In the genomic region with DNA sequence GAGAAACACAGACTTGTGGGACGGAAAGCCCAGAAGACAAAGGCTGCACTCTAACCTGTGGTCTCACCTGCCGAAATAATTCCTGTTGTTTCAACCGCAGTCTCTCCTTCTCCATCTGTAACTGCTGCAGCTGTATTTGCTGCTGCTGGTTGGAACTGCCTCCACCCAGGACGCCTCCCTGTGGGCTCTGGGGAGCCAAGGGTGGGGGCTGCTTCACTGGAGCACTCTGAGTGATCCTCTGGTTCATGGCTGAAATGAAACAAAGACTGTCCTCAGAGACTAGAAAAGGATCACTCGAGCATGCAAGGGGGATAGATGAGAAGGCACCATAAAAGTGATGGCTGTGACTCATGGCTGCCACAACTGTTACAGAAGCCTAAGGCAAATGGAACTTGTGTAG, we compare ENCODE assay signal across 16 mouse cellular contexts. TPM values are rescaled to one million over a fixed set of nuclear protein-coding genes. Genes with fewer than 3 reads are reported as not detected.
DNase-seq lines count a peak whose midpoint lies in the region; ATAC-seq lines count a peak whose summit lies in the region.
"Had no signal": no experiment of that assay in that cellular context is flagged by ENCODE, and none has a peak within 500 bp of the region (broad histone marks: within the 10 kb centered on the region; RNA-seq: fewer than 3 reads in every experiment).

No protein-coding gene starts in this region.

- peak; percentile 92 for ATAC-seq in kidney, embryonic 16.5 days (ENCODE audit: low FRiP score, low TSS enrichment)
- ATAC-seq in hindbrain, embryonic 14.5 days (ENCODE audit: low FRiP score): peak; percentile 55; the same call in 1 of the 2 replicates
- peak; percentile 79 for ATAC-seq in neural tube, embryonic 15.5 days (ENCODE audit: low FRiP score)
- ATAC-seq in inflammation-experienced regulatory T-cells, adult 6 months: no peak
- ATAC-seq: CD4-positive, CD25-positive, alpha-beta regulatory T cell, adult 4 months had no signal

- H3K9me3 ChIP-seq in kidney, embryonic 16.5 days (ENCODE audit: low read length): no peaks in the 10 kb centered on the region
- H3K9me3 ChIP-seq in hindbrain, embryonic 14.5 days (ENCODE audit: control insufficient read depth, low read length): no peaks in the 10 kb centered on the region
- no peaks in the 10 kb centered on the region for H3K9me3 ChIP-seq in neural tube, embryonic 15.5 days (replicated peaks)
- H3K9me3 ChIP-seq: heart, embryonic 12.5 days had no signal

- no peak overlapping the region for H3K4me3 ChIP-seq in kidney, embryonic 16.5 days (ENCODE audit: low read length)
- H3K4me3 ChIP-seq in hindbrain, embryonic 14.5 days (replicated peaks; ENCODE audit: low read length): no peak overlapping the region
- no peak overlapping the region for H3K4me3 ChIP-seq in neural tube, embryonic 15.5 days (replicated peaks)
- H3K4me3 ChIP-seq: heart, embryonic 12.5 days had no signal

- no peak overlapping the region for H3K4me2 ChIP-seq in kidney, embryonic 16.5 days (replicated peaks; ENCODE audit: low read depth, low read length)
- H3K4me2 ChIP-seq in hindbrain, embryonic 14.5 days (replicated peaks): no peak overlapping the region
- no peak overlapping the region for H3K4me2 ChIP-seq in neural tube, embryonic 15.5 days
- H3K4me2 ChIP-seq: heart, embryonic 12.5 days had no signal

- H3K36me3 ChIP-seq in kidney, embryonic 16.5 days (ENCODE audit: insufficient read depth, low read length): peaks cover 59% of the 10 kb centered on the region
- H3K36me3 ChIP-seq in hindbrain, embryonic 14.5 days (replicated peaks; ENCODE audit: control insufficient read depth, insufficient read depth): no peaks in the 10 kb centered on the region
- H3K36me3 ChIP-seq in neural tube, embryonic 15.5 days: no peaks in the 10 kb centered on the region

- H3K27ac ChIP-seq in kidney, embryonic 16.5 days (ENCODE audit: low read length): 0 out of 2 replicates have a peak overlapping the region, but pooled peaks have one; percentile 12
- H3K27ac ChIP-seq in hindbrain, embryonic 14.5 days: no peak overlapping the region
- no peak overlapping the region for H3K27ac ChIP-seq in neural tube, embryonic 15.5 days (replicated peaks)

- no peak overlapping the region for H3K9ac ChIP-seq in kidney, embryonic 16.5 days (replicated peaks; ENCODE audit: low read length)
- H3K9ac ChIP-seq in hindbrain, embryonic 14.5 days: no peak overlapping the region
- no peak overlapping the region for H3K9ac ChIP-seq in neural tube, embryonic 15.5 days (replicated peaks)
- H3K9ac ChIP-seq: heart, embryonic 12.5 days had no signal

- no peak for DNase-seq in kidney, adult 11 months
- DNase-seq in brain, adult 2 months (ENCODE audit: low read depth, low spot score): peak; percentile 33
- DNase-seq in hindbrain, embryonic 14.5 days (ENCODE audit: low spot score): no peak
- DNase-seq in cerebellum, postnatal 4 days (ENCODE audit: low spot score in 2 of 2): no peak
- DNase-seq: adrenal gland, postnatal 36 days; cerebellum, postnatal 14 days; gastrocnemius, postnatal 36 days; kidney, postnatal 36 days; lung, adult 2 months; lung, postnatal 4 days; thymus, adult 2 months had no signal

- no peaks in the 10 kb centered on the region for H3K4me1 ChIP-seq in kidney, embryonic 16.5 days (ENCODE audit: insufficient read depth, low read length)
- no peaks in the 10 kb centered on the region for H3K4me1 ChIP-seq in hindbrain, embryonic 14.5 days (replicated peaks; ENCODE audit: control insufficient read depth, insufficient read depth, low read length)
- no peaks in the 10 kb centered on the region for H3K4me1 ChIP-seq in neural tube, embryonic 15.5 days

- WGBS in kidney, embryonic 16.5 days: 63% methylated on average over 5 of the region's 5 CpGs
- 74% methylated on average over 5 of the region's 5 CpGs for WGBS in hindbrain, embryonic 14.5 days
- 53% methylated on average over 5 of the region's 5 CpGs for WGBS in neural tube, embryonic 15.5 days

- no peaks in the 10 kb centered on the region for H3K27me3 ChIP-seq in kidney, embryonic 16.5 days (ENCODE audit: insufficient read depth, low read length)
- H3K27me3 ChIP-seq in hindbrain, embryonic 14.5 days (ENCODE audit: control insufficient read depth, insufficient read depth, low read length): no peaks in the 10 kb centered on the region
- H3K27me3 ChIP-seq in neural tube, embryonic 15.5 days (replicated peaks): no peaks in the 10 kb centered on the region
- H3K27me3 ChIP-seq: heart, embryonic 12.5 days had no signal

RNA-seq across cellular contexts. Expression of gene Yap1, which starts 51.5 kb away (rescaled TPM):
- 35.7 and 37.1 TPM in 2 replicates for polyA plus RNA-seq in kidney, embryonic 16.5 days (2015; fragmentation: Nextera tagmentation; extraction: Ambion mirVana)
- polyA plus RNA-seq in hindbrain, embryonic 14.5 days (2014; fragmentation: Nextera tagmentation; extraction: Ambion mirVana): 9.5 and 10.1 TPM in 2 replicates
- polyA plus RNA-seq in neural tube, embryonic 15.5 days (2015; fragmentation: Nextera tagmentation; extraction: Ambion mirVana): 6.8 and 12.1 TPM in 2 replicates
- polyA plus RNA-seq in inflammation-experienced regulatory T-cells, adult 6 months (2017; shearing (Covaris generic)): not detected
- polyA plus RNA-seq: CD4-positive, CD25-positive, alpha-beta regulatory T cell, adult 4 months had no signal
